Mouse (Mus musculus): Measurements from ENCODE around the gene Casp2. TPM values are rescaled to one million over a fixed set of nuclear protein-coding genes. Genes with fewer than 3 reads are reported as not detected.

Casp2 gene
- polyA plus RNA-seq, 1 experiment from 2014 or later, result 79.4 TPM

- ATAC-seq (replicated peaks; ENCODE audit: insufficient number of reproducible peaks, low FRiP score, low TSS enrichment, low read depth) (peak; percentile 74), DNase-seq (ENCODE audit: low spot score) (peak; percentile 51)
- peaks cover 11% of the 10 kb centered on the region for H3K27me3 ChIP-seq (ENCODE audit: control insufficient read depth, insufficient read depth, low read length)
- H3K4me3 ChIP-seq (ENCODE audit: low read depth, low read length), result peak overlapping the region; percentile 56
- H3K9me3 ChIP-seq (replicated peaks; ENCODE audit: control insufficient read depth, low read length), result no peaks in the 10 kb centered on the region
- H3K4me2 ChIP-seq (ENCODE audit: low read depth, low read length), result peak overlapping the region; percentile 98
- H3K4me1 ChIP-seq (ENCODE audit: control insufficient read depth, insufficient read depth, low read length), result peaks cover 3% of the 10 kb centered on the region; the same call in 1 of the 2 replicates
- peak overlapping the region; percentile 61 for H3K9ac ChIP-seq (replicated peaks; ENCODE audit: low read length)
- no peak overlapping the region for H3K27ac ChIP-seq (replicated peaks; ENCODE audit: low read depth, low read length)
- under 1% methylated on average over 17 of the region's 32 CpGs for WGBS
- no peaks in the 10 kb centered on the region for H3K36me3 ChIP-seq (replicated peaks; ENCODE audit: control insufficient read depth, insufficient read depth, low read depth, low read length)
These were observed 59.3 kb downstream of the Casp2 start for GRCm38 (mm10) chr6:42324067-42324481.

- under 1% methylated on average over 41 of the region's 68 CpGs for WGBS
- Histone ChIP-seq H3K9ac (replicated peaks; ENCODE audit: low read length) (peak within 1 kb of the TSS; percentile 61), H3K27me3 (ENCODE audit: control insufficient read depth, insufficient read depth, low read length) (peaks cover 11% of the 10 kb centered on the region)
These were observed 59.9 kb downstream of the Casp2 start, which contains the start of gene Fam131b for GRCm38 (mm10) chr6:42324482-42325267. TSS of gene Fam131b (minus strand) at chr6:42324643.

GRCm38 (mm10) chr6:42325268-42325609 is 60.5 kb downstream of the Casp2 start:
- Histone ChIP-seq H3K4me3 (ENCODE audit: low read depth, low read length) (peak overlapping the region; percentile 56), H3K4me1 (ENCODE audit: control insufficient read depth, insufficient read depth, low read length) (peaks cover 3% of the 10 kb centered on the region; the same call in 1 of the 2 replicates), H3K4me2 (ENCODE audit: low read depth, low read length) (peak overlapping the region; percentile 98), H3K27ac (replicated peaks; ENCODE audit: low read depth, low read length) (no peak overlapping the region), H3K27me3 (ENCODE audit: control insufficient read depth, insufficient read depth, low read length) (peaks cover 11% of the 10 kb centered on the region), H3K9ac (replicated peaks; ENCODE audit: low read length) (peak overlapping the region; percentile 61), H3K36me3 (replicated peaks; ENCODE audit: control insufficient read depth, insufficient read depth, low read depth, low read length) (no peaks in the 10 kb centered on the region), H3K9me3 (replicated peaks; ENCODE audit: control insufficient read depth, low read length) (no peaks in the 10 kb centered on the region)
- WGBS, result under 1% methylated on average over 7 of the region's 7 CpGs
- peak; percentile 78 for DNase-seq (ENCODE audit: low spot score)
- ATAC-seq (replicated peaks; ENCODE audit: insufficient number of reproducible peaks, low FRiP score, low TSS enrichment, low read depth), result no peak

More at GRCm38 (mm10) chr6:42324482-42325267, 59.9 kb downstream of the Casp2 start, which contains the start of gene Fam131b:
- ATAC-seq (replicated peaks; ENCODE audit: insufficient number of reproducible peaks, low FRiP score, low TSS enrichment, low read depth) (peak; percentile 86), DNase-seq (ENCODE audit: low spot score) (peak; percentile 68)
- H3K9me3 ChIP-seq (replicated peaks; ENCODE audit: control insufficient read depth, low read length), result no peaks in the 10 kb centered on the region
- no peak within 1 kb of the TSS for H3K27ac ChIP-seq (replicated peaks; ENCODE audit: low read depth, low read length)
- peak within 1 kb of the TSS; percentile 98 for H3K4me2 ChIP-seq (ENCODE audit: low read depth, low read length)
- peaks cover 3% of the 10 kb centered on the region; the same call in 1 of the 2 replicates for H3K4me1 ChIP-seq (ENCODE audit: control insufficient read depth, insufficient read depth, low read length)
- peak within 1 kb of the TSS; percentile 56 for H3K4me3 ChIP-seq (ENCODE audit: low read depth, low read length)
- H3K36me3 ChIP-seq (replicated peaks; ENCODE audit: control insufficient read depth, insufficient read depth, low read depth, low read length), result no peaks in the 10 kb centered on the region

- H3K36me3 ChIP-seq (replicated peaks; ENCODE audit: control insufficient read depth, insufficient read depth, low read depth, low read length), result no peaks in the 10 kb centered on the region
- peaks cover 11% of the 10 kb centered on the region for H3K27me3 ChIP-seq (ENCODE audit: control insufficient read depth, insufficient read depth, low read length)
- 90% methylated on average over 3 of the region's 3 CpGs for WGBS
These were observed 61.7 kb downstream of the Casp2 start for GRCm38 (mm10) chr6:42326509-42326908.

GRCm38 (mm10) chr6:42328757-42329156 is 64.0 kb downstream of the Casp2 start:
- DNase-seq (ENCODE audit: low spot score), result no peak
- WGBS, result 75% methylated on average over 3 of the region's 3 CpGs
- Histone ChIP-seq H3K4me1 (ENCODE audit: control insufficient read depth, insufficient read depth, low read length) (no peaks in the 10 kb centered on the region), H3K4me3 (ENCODE audit: low read depth, low read length) (no peak overlapping the region), H3K9me3 (replicated peaks; ENCODE audit: control insufficient read depth, low read length) (no peaks in the 10 kb centered on the region), H3K27me3 (ENCODE audit: control insufficient read depth, insufficient read depth, low read length) (peaks cover 3% of the 10 kb centered on the region; the same call in 1 of the 2 replicates), H3K36me3 (replicated peaks; ENCODE audit: control insufficient read depth, insufficient read depth, low read depth, low read length) (no peaks in the 10 kb centered on the region), H3K27ac (replicated peaks; ENCODE audit: low read depth, low read length) (no peak overlapping the region), H3K4me2 (ENCODE audit: low read depth, low read length) (no peak overlapping the region), H3K9ac (replicated peaks; ENCODE audit: low read length) (no peak overlapping the region)
- ATAC-seq (replicated peaks; ENCODE audit: insufficient number of reproducible peaks, low FRiP score, low TSS enrichment, low read depth), result no peak

More at GRCm38 (mm10) chr6:42326509-42326908, 61.7 kb downstream of the Casp2 start:
- no peak overlapping the region for H3K4me3 ChIP-seq (ENCODE audit: low read depth, low read length)
- no peaks in the 10 kb centered on the region for H3K9me3 ChIP-seq (replicated peaks; ENCODE audit: control insufficient read depth, low read length)
- no peak for DNase-seq (ENCODE audit: low spot score)
- no peak overlapping the region for H3K4me2 ChIP-seq (ENCODE audit: low read depth, low read length)
- no peak overlapping the region for H3K9ac ChIP-seq (replicated peaks; ENCODE audit: low read length)
- no peak overlapping the region for H3K27ac ChIP-seq (replicated peaks; ENCODE audit: low read depth, low read length)
- no peak for ATAC-seq (replicated peaks; ENCODE audit: insufficient number of reproducible peaks, low FRiP score, low TSS enrichment, low read depth)
- peaks cover 3% of the 10 kb centered on the region; the same call in 1 of the 2 replicates for H3K4me1 ChIP-seq (ENCODE audit: control insufficient read depth, insufficient read depth, low read length)

GRCm38 (mm10) chr6:42330216-42330615 is 65.4 kb downstream of the Casp2 start:
- H3K9me3 ChIP-seq (replicated peaks; ENCODE audit: control insufficient read depth, low read length), result no peaks in the 10 kb centered on the region
- no peak overlapping the region for H3K27ac ChIP-seq (replicated peaks; ENCODE audit: low read depth, low read length)
- no peak overlapping the region for H3K4me3 ChIP-seq (ENCODE audit: low read depth, low read length)
- no peak overlapping the region for H3K9ac ChIP-seq (replicated peaks; ENCODE audit: low read length)
- DNase-seq (ENCODE audit: low spot score) (no peak), ATAC-seq (replicated peaks; ENCODE audit: insufficient number of reproducible peaks, low FRiP score, low TSS enrichment, low read depth) (no peak)
- H3K4me1 ChIP-seq (ENCODE audit: control insufficient read depth, insufficient read depth, low read length), result no peaks in the 10 kb centered on the region
- 83% methylated on average over 3 of the region's 3 CpGs for WGBS
- no peak overlapping the region for H3K4me2 ChIP-seq (ENCODE audit: low read depth, low read length)
- no peaks in the 10 kb centered on the region for H3K36me3 ChIP-seq (replicated peaks; ENCODE audit: control insufficient read depth, insufficient read depth, low read depth, low read length)
- H3K27me3 ChIP-seq (ENCODE audit: control insufficient read depth, insufficient read depth, low read length), result no peaks in the 10 kb centered on the region; the same call in 1 of the 2 replicates

GRCm38 (mm10) chr6:42330946-42331345 is 66.2 kb downstream of the Casp2 start:
- no peak for ATAC-seq (replicated peaks; ENCODE audit: insufficient number of reproducible peaks, low FRiP score, low TSS enrichment, low read depth)
- Histone ChIP-seq H3K4me2 (ENCODE audit: low read depth, low read length) (no peak overlapping the region), H3K9ac (replicated peaks; ENCODE audit: low read length) (no peak overlapping the region), H3K4me1 (ENCODE audit: control insufficient read depth, insufficient read depth, low read length) (no peaks in the 10 kb centered on the region), H3K36me3 (replicated peaks; ENCODE audit: control insufficient read depth, insufficient read depth, low read depth, low read length) (no peaks in the 10 kb centered on the region), H3K27me3 (ENCODE audit: control insufficient read depth, insufficient read depth, low read length) (no peaks in the 10 kb centered on the region), H3K4me3 (ENCODE audit: low read depth, low read length) (no peak overlapping the region), H3K27ac (replicated peaks; ENCODE audit: low read depth, low read length) (no peak overlapping the region), H3K9me3 (replicated peaks; ENCODE audit: control insufficient read depth, low read length) (no peaks in the 10 kb centered on the region)
- 81% methylated on average over 3 of the region's 3 CpGs for WGBS
- no peak for DNase-seq (ENCODE audit: low spot score)

Measured in embryonic facial prominence, embryonic 11.5 days (tissue).